ENCODE assay signal across 17 mouse cellular contexts in the genomic region with DNA sequence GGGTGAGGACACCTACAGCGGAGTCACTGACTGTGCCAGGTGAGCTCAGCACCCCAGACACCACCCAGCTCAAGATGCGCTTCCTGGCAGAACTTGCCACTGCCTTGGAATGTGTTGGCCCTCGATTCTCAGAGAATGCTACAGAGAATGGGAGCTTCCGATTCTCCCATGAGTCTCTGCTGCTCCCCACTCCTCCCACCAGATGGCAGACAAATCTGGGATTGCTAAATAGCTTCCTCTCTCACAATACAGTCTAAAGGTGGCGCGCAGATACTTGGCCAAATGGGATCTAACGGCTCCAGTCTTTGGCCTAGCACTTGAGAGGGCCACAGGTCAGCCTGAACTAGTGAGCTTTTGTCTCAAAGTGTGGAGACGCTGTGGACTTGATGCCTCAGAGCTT. TPM values are rescaled to one million over a fixed set of nuclear protein-coding genes. Genes with fewer than 3 reads are reported as not detected.
DNase-seq lines count a peak whose midpoint lies in the region; ATAC-seq lines count a peak whose summit lies in the region.
"Had no signal": no experiment of that assay in that cellular context is flagged by ENCODE, and none has a peak within 500 bp of the region (broad histone marks: within the 10 kb centered on the region; RNA-seq: fewer than 3 reads in every experiment).

No protein-coding gene starts in this region.

- no peak overlapping the region for H3K27ac ChIP-seq in neural tube, embryonic 15.5 days (replicated peaks)
- H3K27ac ChIP-seq: heart, embryonic 10.5 days; hindbrain, embryonic 13.5 days; lung, embryonic 15.5 days had no signal

- H3K4me2 ChIP-seq in neural tube, embryonic 15.5 days = no peak overlapping the region
- H3K4me2 ChIP-seq: hindbrain, embryonic 13.5 days; lung, embryonic 15.5 days had no signal

- H3K36me3 ChIP-seq in neural tube, embryonic 15.5 days = peaks cover 64% of the 10 kb centered on the region

- H3K4me3 ChIP-seq in neural tube, embryonic 15.5 days (replicated peaks) = no peak overlapping the region
- H3K4me3 ChIP-seq: heart, embryonic 10.5 days; hindbrain, embryonic 13.5 days; lung, embryonic 15.5 days had no signal

- peak; percentile 38 for DNase-seq in adrenal gland, postnatal 14 days
- no peak for DNase-seq in adrenal gland, adult 8-10 months
- DNase-seq in layer of hippocampus, adult 11-12 months (ENCODE audit: low spot score) = peak; percentile 38
- no peak for DNase-seq in layer of hippocampus, postnatal 10 days (ENCODE audit: low spot score in 2 of 2)
- peak; percentile 38 to 43 for DNase-seq in right cerebral cortex, adult 2 months (ENCODE audit: low spot score in 2 of 2)
- no peak for DNase-seq in right cerebral cortex, postnatal 14 days
- no peak for DNase-seq in heart, postnatal 4 days
- DNase-seq: adrenal gland, postnatal 25 days; cerebellum, adult 18-20 months; kidney, postnatal 10 days had no signal

- H3K27me3 ChIP-seq in neural tube, embryonic 15.5 days (replicated peaks) = no peaks in the 10 kb centered on the region
- H3K27me3 ChIP-seq: hindbrain, embryonic 13.5 days; lung, embryonic 15.5 days had no signal

- WGBS in neural tube, embryonic 15.5 days = 89% methylated on average over 8 of the region's 8 CpGs

- H3K9me3 ChIP-seq in neural tube, embryonic 15.5 days (replicated peaks) = no peaks in the 10 kb centered on the region
- H3K9me3 ChIP-seq: heart, embryonic 10.5 days; hindbrain, embryonic 13.5 days; lung, embryonic 15.5 days had no signal

- H3K4me1 ChIP-seq in neural tube, embryonic 15.5 days = no peaks in the 10 kb centered on the region
- H3K4me1 ChIP-seq: lung, embryonic 15.5 days had no signal

- no peak for ATAC-seq in neural tube, embryonic 15.5 days (ENCODE audit: low FRiP score)
- ATAC-seq: midbrain, embryonic 16.5 days had no signal

- H3K9ac ChIP-seq in neural tube, embryonic 15.5 days (replicated peaks) = no peak overlapping the region
- H3K9ac ChIP-seq: hindbrain, embryonic 13.5 days; lung, embryonic 15.5 days had no signal

RNA-seq across cellular contexts. Expression of a gene that starts 19.6 kb away (rescaled TPM):
- total RNA-seq in adrenal gland, postnatal 14 days (2021) = 0.22 and 0.49 TPM in 2 replicates
- 1 to 10 TPM in 2 of 4 experiments, under 1 TPM in 2; 0.29 to 1.2 (median 0.78) TPM for total RNA-seq in adrenal gland, adult 8-10 months (2022)
- 10 to 100 TPM; 42.8 to 46.3 TPM for total RNA-seq in layer of hippocampus, postnatal 10 days (2021)
- 22.1 and 22.5 TPM in 2 replicates for polyA plus RNA-seq in neural tube, embryonic 15.5 days (2015; fragmentation: Nextera tagmentation; extraction: Ambion mirVana)
- total RNA-seq in heart, postnatal 4 days (2021) = under 1 TPM; 0.14 to 0.36 TPM
- total RNA-seq: gastrocnemius, adult 18-20 months had no signal
- polyA plus RNA-seq: lung, embryonic 15.5 days; urinary bladder, adult 2 months had no signal

RNA-seq across cellular contexts. Expression of a gene that starts 29.6 kb away (rescaled TPM):
- 267 and 275 TPM in 2 replicates for total RNA-seq in adrenal gland, postnatal 14 days (2021)
- 100 to 1,000 TPM; 289 to 469 (median 399) TPM for total RNA-seq in adrenal gland, adult 8-10 months (2022)
- total RNA-seq in layer of hippocampus, postnatal 10 days (2021) = 100 to 1,000 TPM; 355 to 367 TPM
- 283 and 326 TPM in 2 replicates for polyA plus RNA-seq in neural tube, embryonic 15.5 days (2015; fragmentation: Nextera tagmentation; extraction: Ambion mirVana)
- 100 to 1,000 TPM; 145 TPM for total RNA-seq in heart, postnatal 4 days (2021)

RNA-seq across cellular contexts. Expression of a gene that starts 43.1 kb away (rescaled TPM):
- 77.2 and 88.2 TPM in 2 replicates for total RNA-seq in adrenal gland, postnatal 14 days (2021)
- 10 to 100 TPM; 48.4 to 58.4 (median 55.5) TPM for total RNA-seq in adrenal gland, adult 8-10 months (2022)
- total RNA-seq in layer of hippocampus, postnatal 10 days (2021) = 10 to 100 TPM; 45.1 to 52.0 TPM
- 22.6 and 28.4 TPM in 2 replicates for polyA plus RNA-seq in neural tube, embryonic 15.5 days (2015; fragmentation: Nextera tagmentation; extraction: Ambion mirVana)
- total RNA-seq in heart, postnatal 4 days (2021) = 10 to 100 TPM; 69.7 to 69.8 TPM

Comparison
In these comparisons a context has a peak if more than half of its experiments do, and no peak if none do; other contexts are left out.
1. DNase-seq: peak in adrenal gland, postnatal 14 days (single experiment), layer of hippocampus, adult 11-12 months (single experiment) and right cerebral cortex, adult 2 months (2 of 2); none in adrenal gland, adult 8-10 months (single experiment), layer of hippocampus, postnatal 10 days (0 of 2), right cerebral cortex, postnatal 14 days (single experiment) and heart, postnatal 4 days (single experiment).
2. RNA of a gene that starts 19.6 kb away (total RNA-seq): 42.8 to 46.3 TPM in layer of hippocampus, postnatal 10 days; 0.29 to 1.2 TPM in adrenal gland, adult 8-10 months, 0.14 to 0.36 TPM in heart, postnatal 4 days and 0.22 to 0.49 TPM in adrenal gland, postnatal 14 days; every median in the first group is over 10 times any median in the second.